Mouse (Mus musculus): ENCODE results near the gene Sec14l1.

GRCm38 (mm10) chr11:117109179-117109954, 5.6 kb upstream of the Sec14l1 start:
- TF ChIP-seq CTCF (conservative IDR thresholded peaks at IDR 0.05; ENCODE audit: low read length): no peak
- TF ChIP-seq NANOG (IDR thresholded peaks at IDR 0.05; ENCODE audit: borderline replicate concordance, low read length): no peak
- no peak for TF ChIP-seq POU5F1 (IDR thresholded peaks at IDR 0.05; ENCODE audit: borderline replicate concordance, low read length)
